Mouse (Mus musculus) left cerebral cortex, postnatal 4 days (tissue): ENCODE measurements around the gene Vegfa. TPM values are rescaled to one million over a fixed set of nuclear protein-coding genes. Genes with fewer than 3 reads are reported as not detected.
A peak's percentile ranks its signal among the peaks of the same experiment; 100 is the strongest.

Experiments
- DNase-seq: peaks from one replicate; pipeline ENCODE4 v3.0.0-alpha.2; 2022
- intact Hi-C: fragments of 180-260 bp; cut with DNase I; formaldehyde crosslinking; loops from one replicate; pipeline ENCODE4 v1.15.1; 2025
- total RNA-seq, 2 experiments: library from RNA; stranded (reverse); gene quantifications; 2 replicates each; pipeline ENCODE4 v1.2.3; 2021

Gene Vegfa
- total RNA-seq, result 10 to 100 TPM; 77.7 to 94.5 TPM

- intact Hi-C loops, result loop anchor here (1.0 to 10.0 kb wide), 2 partner anchors 102 to 296 kb away; no protein-coding TSS in a partner anchor
- DNase-seq, result peak; percentile 94
Measured at GRCm38 (mm10) chr17:46032257-46032991, at the start of gene Vegfa. TSS of gene Vegfa (minus strand) at chr17:46032369.

GRCm38 (mm10) chr17:46081657-46082056 is 49.5 kb upstream of the Vegfa start:
- intact Hi-C loops, result no loop called here
- peak; percentile 32 for DNase-seq

- DNase-seq, result no peak
- intact Hi-C loops, result no loop called here
Measured at GRCm38 (mm10) chr17:46081042-46081441, 48.9 kb upstream of the Vegfa start.

GRCm38 (mm10) chr17:46080388-46080787 is 48.2 kb upstream of the Vegfa start:
- no peak for DNase-seq
- intact Hi-C loops, result no loop called here

- no peak for DNase-seq
- intact Hi-C loops, result no loop called here
Measured at GRCm38 (mm10) chr17:46079037-46079436, 46.9 kb upstream of the Vegfa start.

GRCm38 (mm10) chr17:46077921-46078534 is 45.9 kb upstream of the Vegfa start:
- no peak for DNase-seq

GRCm38 (mm10) chr17:46076260-46076551 is 44.0 kb upstream of the Vegfa start:
- intact Hi-C loops, result no loop called here
- no peak for DNase-seq

More at GRCm38 (mm10) chr17:46077921-46078534, 45.9 kb upstream of the Vegfa start:
- intact Hi-C loops, result no loop called here

- DNase-seq, result no peak
- intact Hi-C loops, result no loop called here
Measured at GRCm38 (mm10) chr17:46075551-46076259, 43.5 kb upstream of the Vegfa start.

- no peak for DNase-seq
- intact Hi-C loops, result no loop called here
Measured at GRCm38 (mm10) chr17:46075116-46075485, 42.9 kb upstream of the Vegfa start.

GRCm38 (mm10) chr17:46074398-46075115 is 42.4 kb upstream of the Vegfa start:
- intact Hi-C loops, result no loop called here
- DNase-seq, result no peak

GRCm38 (mm10) chr17:46073730-46074301 is 41.6 kb upstream of the Vegfa start:
- intact Hi-C loops, result no loop called here
- DNase-seq, result no peak

GRCm38 (mm10) chr17:46071531-46071930 is 39.4 kb upstream of the Vegfa start:
- intact Hi-C loops, result no loop called here
- no peak for DNase-seq

- DNase-seq, result no peak
- intact Hi-C loops, result no loop called here
Measured at GRCm38 (mm10) chr17:46070046-46070445, 37.9 kb upstream of the Vegfa start.

GRCm38 (mm10) chr17:46063974-46064312 is 31.8 kb upstream of the Vegfa start:
- intact Hi-C loops, result no loop called here

GRCm38 (mm10) chr17:46063283-46063973 is 31.3 kb upstream of the Vegfa start:
- intact Hi-C loops, result no loop called here
- peak; percentile 43 for DNase-seq

More at GRCm38 (mm10) chr17:46063974-46064312, 31.8 kb upstream of the Vegfa start:
- no peak for DNase-seq

GRCm38 (mm10) chr17:46060253-46060652 is 28.1 kb upstream of the Vegfa start:
- intact Hi-C loops, result no loop called here
- DNase-seq, result no peak

- peak; percentile 32 for DNase-seq
- intact Hi-C loops, result no loop called here
Measured at GRCm38 (mm10) chr17:46059226-46059825, 27.2 kb upstream of the Vegfa start.

- intact Hi-C loops, result no loop called here
- no peak for DNase-seq
Measured at GRCm38 (mm10) chr17:46056288-46056687, 24.1 kb upstream of the Vegfa start.

GRCm38 (mm10) chr17:46055736-46056135 is 23.6 kb upstream of the Vegfa start:
- intact Hi-C loops, result no loop called here
- no peak for DNase-seq

GRCm38 (mm10) chr17:46053291-46053842 is 21.2 kb upstream of the Vegfa start:
- intact Hi-C loops, result no loop called here
- DNase-seq, result no peak
